16 mouse cellular contexts compared by ENCODE assay signal in the genomic region with DNA sequence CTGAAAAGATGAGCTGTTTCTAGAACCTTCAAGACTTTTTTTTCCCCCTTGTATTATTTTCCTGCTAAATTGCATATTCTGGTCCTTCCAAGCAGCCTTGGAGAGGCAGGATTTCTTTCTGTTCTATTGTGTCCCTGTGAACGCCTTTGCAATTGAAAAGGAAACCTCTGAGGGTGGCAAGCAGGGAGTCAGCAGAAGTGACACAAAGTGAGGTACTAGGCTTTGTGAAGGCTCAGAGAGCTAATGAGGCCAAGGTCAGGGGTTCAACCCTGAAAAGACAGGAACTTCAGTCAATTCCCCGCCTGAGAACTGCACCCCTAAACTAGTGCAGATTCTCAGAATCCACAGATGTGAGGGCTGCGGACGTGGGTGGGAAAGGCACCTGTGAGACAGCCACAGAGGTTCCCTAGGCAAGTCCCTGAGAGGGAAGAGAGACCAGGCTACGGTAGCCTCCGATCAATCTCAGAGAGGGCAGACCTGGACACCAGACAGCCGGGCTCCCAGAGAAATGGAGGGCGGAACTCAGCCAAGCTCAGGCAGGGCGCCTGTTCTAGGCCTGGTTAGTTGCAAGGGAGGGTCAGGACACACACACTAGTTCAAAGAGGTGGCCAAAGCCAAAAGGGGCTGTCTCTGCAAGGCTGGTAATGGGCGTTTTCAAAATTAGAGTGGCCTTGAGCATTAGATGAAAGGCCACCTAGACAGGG. TPM values are rescaled to one million over a fixed set of nuclear protein-coding genes. Genes with fewer than 3 reads are reported as not detected.
DNase-seq lines count a peak whose midpoint lies in the region; ATAC-seq and TF ChIP-seq lines count a peak whose summit lies in the region.
"Had no signal": no experiment of that assay in that cellular context is flagged by ENCODE, and none has a peak within 500 bp of the region (broad histone marks: within the 10 kb centered on the region; RNA-seq: fewer than 3 reads in every experiment).

No protein-coding gene starts in this region.

- no peaks in the 10 kb centered on the region for H3K36me3 ChIP-seq in forebrain, embryonic 14.5 days (ENCODE audit: control insufficient read depth, insufficient read depth, low read length)
- no peaks in the 10 kb centered on the region for H3K36me3 ChIP-seq in forebrain, embryonic 15.5 days
- 0 out of 2 replicates have a peak, but pooled peaks cover 3% of the 10 kb centered on the region for H3K36me3 ChIP-seq in stomach, embryonic 16.5 days (ENCODE audit: control insufficient read depth, insufficient read depth, low read length)
- H3K36me3 ChIP-seq in stomach, postnatal 0 days (ENCODE audit: control insufficient read depth, insufficient read depth, low read length) = no peaks in the 10 kb centered on the region
- H3K36me3 ChIP-seq in limb, embryonic 10.5 days = peaks cover 12% of the 10 kb centered on the region
- H3K36me3 ChIP-seq: neural tube, embryonic 15.5 days had no signal

- no peak overlapping the region for H3K27ac ChIP-seq in forebrain, embryonic 14.5 days (ENCODE audit: low read depth, low read length)
- H3K27ac ChIP-seq in forebrain, embryonic 15.5 days (replicated peaks) = no peak overlapping the region
- no peak overlapping the region for H3K27ac ChIP-seq in stomach, embryonic 16.5 days (ENCODE audit: low read length)
- no peak overlapping the region for H3K27ac ChIP-seq in stomach, postnatal 0 days (replicated peaks)
- peak overlapping the region; percentile 61 for H3K27ac ChIP-seq in limb, embryonic 10.5 days
- H3K27ac ChIP-seq: limb, embryonic 12.5 days; neural tube, embryonic 15.5 days had no signal

- H3K9me3 ChIP-seq in forebrain, embryonic 14.5 days (replicated peaks; ENCODE audit: control insufficient read depth, low read length) = no peaks in the 10 kb centered on the region
- H3K9me3 ChIP-seq in forebrain, embryonic 15.5 days = no peaks in the 10 kb centered on the region
- no peaks in the 10 kb centered on the region for H3K9me3 ChIP-seq in stomach, embryonic 16.5 days (replicated peaks; ENCODE audit: control insufficient read depth, low read length)
- H3K9me3 ChIP-seq in stomach, postnatal 0 days (ENCODE audit: control insufficient read depth, low read length) = no peaks in the 10 kb centered on the region
- no peaks in the 10 kb centered on the region for H3K9me3 ChIP-seq in limb, embryonic 10.5 days (replicated peaks)
- H3K9me3 ChIP-seq: limb, embryonic 12.5 days; neural tube, embryonic 15.5 days had no signal

- no peak for DNase-seq in forebrain, embryonic 14.5 days (ENCODE audit: low spot score)
- DNase-seq in stomach, postnatal 0 days (ENCODE audit: low spot score) = no peak
- DNase-seq in adrenal gland, postnatal 25 days = peak; percentile 36
- DNase-seq in limb, embryonic 10.5 days (ENCODE audit: low spot score) = no peak
- no peak for DNase-seq in B cell, adult 2 months
- DNase-seq in layer of hippocampus, adult 9-10 months (ENCODE audit: low spot score) = no peak
- DNase-seq: cerebellum, postnatal 10 days; gastrocnemius, postnatal 36 days; kidney, adult 9 months; layer of hippocampus, adult 9-11 months; lung, adult 2 months; right cerebral cortex, postnatal 14 days had no signal

- no peaks in the 10 kb centered on the region for H3K27me3 ChIP-seq in forebrain, embryonic 14.5 days (replicated peaks; ENCODE audit: control insufficient read depth, insufficient read depth, low read length)
- no peaks in the 10 kb centered on the region for H3K27me3 ChIP-seq in forebrain, embryonic 15.5 days
- no peaks in the 10 kb centered on the region for H3K27me3 ChIP-seq in stomach, embryonic 16.5 days (ENCODE audit: control insufficient read depth, insufficient read depth, low read length)
- no peaks in the 10 kb centered on the region for H3K27me3 ChIP-seq in stomach, postnatal 0 days (ENCODE audit: control insufficient read depth, insufficient read depth, low read length)
- no peaks in the 10 kb centered on the region for H3K27me3 ChIP-seq in limb, embryonic 10.5 days (ENCODE audit: low read depth, poor library complexity, severe bottlenecking)
- H3K27me3 ChIP-seq: limb, embryonic 12.5 days; neural tube, embryonic 15.5 days had no signal

- H3K4me1 ChIP-seq in forebrain, embryonic 14.5 days (ENCODE audit: control insufficient read depth, insufficient read depth, low read length) = peaks cover 8% of the 10 kb centered on the region; the same call in 1 of the 2 replicates
- peaks cover 15% of the 10 kb centered on the region for H3K4me1 ChIP-seq in forebrain, embryonic 15.5 days
- H3K4me1 ChIP-seq in stomach, embryonic 16.5 days (ENCODE audit: control insufficient read depth, insufficient read depth, low read length) = peaks cover 15% of the 10 kb centered on the region; the same call in 1 of the 2 replicates
- no peaks in the 10 kb centered on the region; the same call in 1 of the 2 replicates for H3K4me1 ChIP-seq in stomach, postnatal 0 days (replicated peaks; ENCODE audit: control insufficient read depth, insufficient read depth)
- H3K4me1 ChIP-seq in limb, embryonic 10.5 days = peaks cover 65% of the 10 kb centered on the region

- no peak for TF ChIP-seq EP300 in stomach, postnatal 0 days (optimal IDR thresholded peaks at IDR 0.05)

- WGBS in forebrain, embryonic 14.5 days = 33% methylated on average over 10 of the region's 10 CpGs
- 33% methylated on average over 10 of the region's 10 CpGs for WGBS in forebrain, embryonic 15.5 days
- 62% methylated on average over 10 of the region's 10 CpGs for WGBS in stomach, embryonic 16.5 days
- 76% methylated on average over 10 of the region's 10 CpGs for WGBS in stomach, postnatal 0 days
- 40% methylated on average over 10 of the region's 10 CpGs for WGBS in limb, embryonic 10.5 days

- H3K9ac ChIP-seq in forebrain, embryonic 14.5 days (ENCODE audit: low read length) = no peak overlapping the region
- H3K9ac ChIP-seq in forebrain, embryonic 15.5 days (replicated peaks) = no peak overlapping the region
- H3K9ac ChIP-seq in stomach, embryonic 16.5 days (ENCODE audit: low read length) = 0 out of 2 replicates have a peak overlapping the region, but pooled peaks have one; percentile 3
- H3K9ac ChIP-seq in stomach, postnatal 0 days (ENCODE audit: low read length) = no peak overlapping the region
- H3K9ac ChIP-seq: limb, embryonic 12.5 days; neural tube, embryonic 15.5 days had no signal

- no peak overlapping the region for H3K4me3 ChIP-seq in forebrain, embryonic 14.5 days (ENCODE audit: low read depth, low read length)
- no peak overlapping the region for H3K4me3 ChIP-seq in forebrain, embryonic 15.5 days
- H3K4me3 ChIP-seq in stomach, embryonic 16.5 days (replicated peaks; ENCODE audit: low read length) = no peak overlapping the region
- no peak overlapping the region for H3K4me3 ChIP-seq in stomach, postnatal 0 days (ENCODE audit: low read depth, low read length)
- H3K4me3 ChIP-seq in limb, embryonic 10.5 days = no peak overlapping the region
- H3K4me3 ChIP-seq: limb, embryonic 12.5 days; neural tube, embryonic 15.5 days had no signal

- no peak for TF ChIP-seq CTCF in stomach, postnatal 0 days (IDR thresholded peaks at IDR 0.05; ENCODE audit: low read depth)

- ATAC-seq in forebrain, embryonic 14.5 days = 0 out of 2 replicates have a peak, but pooled peaks have one; percentile 22
- no peak for ATAC-seq in forebrain, embryonic 15.5 days (replicated peaks)
- no peak for ATAC-seq in stomach, embryonic 16.5 days (ENCODE audit: insufficient read depth, low FRiP score)
- no peak for ATAC-seq in stomach, postnatal 0 days (ENCODE audit: low FRiP score, low TSS enrichment)

- H3K4me2 ChIP-seq in forebrain, embryonic 14.5 days (ENCODE audit: low read length) = no peak overlapping the region
- no peak overlapping the region for H3K4me2 ChIP-seq in forebrain, embryonic 15.5 days (replicated peaks)
- no peak overlapping the region for H3K4me2 ChIP-seq in stomach, embryonic 16.5 days (ENCODE audit: low read depth, low read length)
- no peak overlapping the region for H3K4me2 ChIP-seq in stomach, postnatal 0 days (replicated peaks; ENCODE audit: low read depth)
- H3K4me2 ChIP-seq: limb, embryonic 12.5 days; neural tube, embryonic 15.5 days had no signal

RNA-seq across cellular contexts. Expression of gene Smyd2, which starts 5.6 kb away (rescaled TPM):
- polyA plus RNA-seq in forebrain, embryonic 14.5 days (2014; fragmentation: Nextera tagmentation; extraction: Ambion mirVana) = 63.9 and 70.5 TPM in 2 replicates
- polyA plus RNA-seq in forebrain, embryonic 15.5 days (2015; fragmentation: Nextera tagmentation; extraction: Ambion mirVana) = 65.8 and 69.9 TPM in 2 replicates
- 79.8 and 89.3 TPM in 2 replicates for polyA plus RNA-seq in stomach, embryonic 16.5 days (2015; fragmentation: Nextera tagmentation; extraction: Ambion mirVana)
- polyA plus RNA-seq in stomach, postnatal 0 days (2015; fragmentation: Nextera tagmentation; extraction: Ambion mirVana) = 59.0 and 61.7 TPM in 2 replicates
- 74.5 and 80.8 TPM in 2 replicates for total RNA-seq in adrenal gland, postnatal 25 days (2021)
- 79.5 and 89.4 TPM in 2 replicates for polyA plus RNA-seq in limb, embryonic 10.5 days (2016; fragmentation: Nextera tagmentation; extraction: Ambion mirVana)
